Mouse (Mus musculus) midbrain, embryonic 15.5 days (tissue): ENCODE data around the gene Gpkow. TPM values are rescaled to one million over a fixed set of nuclear protein-coding genes. Genes with fewer than 3 reads are reported as not detected.
A peak's percentile ranks its signal among the peaks of the same experiment; 100 is the strongest.

Experiments used
- ATAC-seq: fragments of 200-750 bp; cut with Nextera tagmentation; replicated peaks from 2 replicates; pipeline ENCODE4 v1.8.0; 2017; ENCODE audit warnings: moderate TSS enrichment
- H3K27ac ChIP-seq: fragments of 300-500 bp; sonication (generic); 2 replicates; pipeline ENCODE4 v1.5.1; 2015; ENCODE audit warnings: mild to moderate bottlenecking, inconsistent platforms
- H3K27me3 ChIP-seq: fragments of 300-500 bp; sonication (generic); replicated peaks from 2 replicates; pipeline ENCODE4 v1.6.1; 2015; ENCODE audit warnings: inconsistent platforms
- H3K36me3 ChIP-seq: fragments of 300-500 bp; sonication (generic); replicated peaks from 2 replicates; pipeline ENCODE4 v1.6.1; 2015; ENCODE audit warnings: inconsistent platforms
- H3K4me1 ChIP-seq: fragments of 300-500 bp; sonication (generic); 2 replicates; pipeline ENCODE4 v1.6.1; 2015; ENCODE audit warnings: inconsistent platforms
- H3K4me2 ChIP-seq: fragments of 300-500 bp; sonication (generic); 2 replicates; pipeline ENCODE4 v1.6.1; 2015; ENCODE audit warnings: inconsistent platforms, mild to moderate bottlenecking, moderate library complexity
- H3K4me3 ChIP-seq: fragments of 300-500 bp; sonication (generic); 2 replicates; pipeline ENCODE4 v1.5.1; 2015; ENCODE audit warnings: mild to moderate bottlenecking, inconsistent platforms
- H3K9ac ChIP-seq: fragments of 300-500 bp; sonication (generic); 2 replicates; pipeline ENCODE4 v1.6.1; 2015; ENCODE audit warnings: mild to moderate bottlenecking, inconsistent platforms
- H3K9me3 ChIP-seq: fragments of 300-500 bp; sonication (generic); 2 replicates; pipeline ENCODE4 v1.6.1; 2016; ENCODE audit warnings: inconsistent platforms
- WGBS: fragments of 180-500 bp; shearing (Covaris S2); methylation state at CpG from one replicate; pipeline ENCODE4 v1.1.7; 2015; ENCODE audit warnings: mixed read lengths; 5-methylcytosine and 5-hydroxymethylcytosine counted together
- polyA plus RNA-seq: library from polyadenylated mRNA; unstranded; fragments of >200 nt; fragmentation: Nextera tagmentation; extraction: Ambion mirVana; gene quantifications from 2 replicates; pipeline ENCODE4 v1.2.1, GENCODE M21; 2015

Gene Gpkow
- 44.9 and 45.8 TPM in 2 replicates for polyA plus RNA-seq

- peak within 1 kb of the TSS; percentile 43; the same call in 1 of the 2 replicates for H3K27ac ChIP-seq
Observed at GRCm38 (mm10) chrX:7696954-7697381, at the start of gene Gpkow. Gpkow (plus strand) TSS chrX:7697131.

GRCm38 (mm10) chrX:7648671-7649304 lies 48.1 kb upstream of the Gpkow start:
- peak overlapping the region; percentile 53 for H3K4me2 ChIP-seq
- H3K27ac ChIP-seq = peak overlapping the region; percentile 78
- no peak overlapping the region; the same call in 1 of the 2 replicates for H3K9ac ChIP-seq
- H3K27me3 ChIP-seq = no peaks in the 10 kb centered on the region
- H3K36me3 ChIP-seq = no peaks in the 10 kb centered on the region
- WGBS = 24% methylated on average over 25 of the region's 25 CpGs
- H3K4me1 ChIP-seq = peaks cover 6% of the 10 kb centered on the region; the same call in 1 of the 2 replicates
- ATAC-seq = peak; percentile 97
- H3K4me3 ChIP-seq = peak overlapping the region; percentile 33
- H3K9me3 ChIP-seq = no peaks in the 10 kb centered on the region

More at GRCm38 (mm10) chrX:7696954-7697381, at the start of gene Gpkow:
- Histone ChIP-seq H3K9ac (peak within 1 kb of the TSS; percentile 40), H3K27me3 (no peaks in the 10 kb centered on the region), H3K9me3 (no peaks in the 10 kb centered on the region), H3K4me3 (peak within 1 kb of the TSS; percentile 46), H3K4me1 (peaks cover 3% of the 10 kb centered on the region; the same call in 1 of the 2 replicates), H3K36me3 (no peaks in the 10 kb centered on the region), H3K4me2 (peak within 1 kb of the TSS; percentile 49)
- 20% methylated on average over 33 of the region's 33 CpGs for WGBS
- ATAC-seq = peak; percentile 96

GRCm38 (mm10) chrX:7657221-7657639 lies 39.7 kb upstream of the Gpkow start, which contains the start of gene Prickle3:
Prickle3 (plus strand) TSS chrX:7657260.
- H3K27me3 ChIP-seq = no peaks in the 10 kb centered on the region
- no peaks in the 10 kb centered on the region for H3K36me3 ChIP-seq
- peak within 1 kb of the TSS; percentile 30 for H3K4me3 ChIP-seq
- no peaks in the 10 kb centered on the region for H3K9me3 ChIP-seq
- ATAC-seq = peak; percentile 48; the same call in 1 of the 2 replicates
- H3K27ac ChIP-seq = no peak within 1 kb of the TSS
- peak within 1 kb of the TSS; percentile 43 for H3K4me2 ChIP-seq
- H3K9ac ChIP-seq = peak within 1 kb of the TSS; percentile 29; the same call in 1 of the 2 replicates
- no peaks in the 10 kb centered on the region; the same call in 1 of the 2 replicates for H3K4me1 ChIP-seq
- 25% methylated on average over 25 of the region's 26 CpGs for WGBS

DNA sequence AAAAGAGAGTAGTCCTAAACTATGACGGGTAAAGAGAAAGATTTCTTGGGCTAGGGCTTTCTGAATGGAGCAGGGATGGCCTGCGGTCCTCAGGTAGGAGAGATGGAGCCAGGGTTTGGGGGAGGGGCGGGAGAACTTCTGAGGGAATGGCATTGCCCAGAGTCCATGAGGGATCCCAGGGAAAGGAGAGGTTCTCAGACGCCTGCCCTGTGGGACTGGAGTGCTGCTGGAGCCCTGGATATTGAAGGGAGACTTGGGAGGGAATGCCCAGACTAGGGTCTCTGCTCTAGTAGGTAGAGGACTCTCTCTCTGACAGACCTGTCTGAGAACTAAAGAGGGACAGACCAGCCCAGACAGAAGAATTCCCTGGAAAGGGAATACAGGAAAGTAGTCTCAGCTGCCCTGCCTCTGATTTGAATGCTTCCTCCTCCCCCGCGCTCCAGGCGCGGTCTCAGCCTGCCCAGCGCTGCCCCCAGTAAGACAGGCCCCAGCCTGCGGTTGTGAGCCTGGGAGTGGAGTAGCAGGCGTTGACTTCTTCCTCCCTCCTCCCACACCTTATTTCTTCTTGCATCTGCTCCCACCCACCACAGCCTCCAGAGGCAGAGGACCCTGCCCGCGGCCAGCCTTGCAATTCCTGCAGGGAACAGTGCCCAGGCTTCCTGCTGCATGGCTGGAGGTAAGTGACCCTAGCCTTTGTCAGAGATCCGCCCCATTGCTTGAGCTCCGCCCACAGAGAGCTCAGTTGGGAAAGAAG lies 38.7 kb upstream of the Gpkow start:
- no peaks in the 10 kb centered on the region for H3K27me3 ChIP-seq
- H3K36me3 ChIP-seq = no peaks in the 10 kb centered on the region
- H3K27ac ChIP-seq = no peak overlapping the region
- ATAC-seq = 0 out of 2 replicates have a peak, but pooled peaks have one; percentile 4
- H3K4me3 ChIP-seq = no peak overlapping the region
- no peak overlapping the region for H3K9ac ChIP-seq
- WGBS = 35% methylated on average over 15 of the region's 15 CpGs
- no peaks in the 10 kb centered on the region for H3K9me3 ChIP-seq
- H3K4me1 ChIP-seq = no peaks in the 10 kb centered on the region; the same call in 1 of the 2 replicates
- no peak overlapping the region; the same call in 1 of the 2 replicates for H3K4me2 ChIP-seq

DNA sequence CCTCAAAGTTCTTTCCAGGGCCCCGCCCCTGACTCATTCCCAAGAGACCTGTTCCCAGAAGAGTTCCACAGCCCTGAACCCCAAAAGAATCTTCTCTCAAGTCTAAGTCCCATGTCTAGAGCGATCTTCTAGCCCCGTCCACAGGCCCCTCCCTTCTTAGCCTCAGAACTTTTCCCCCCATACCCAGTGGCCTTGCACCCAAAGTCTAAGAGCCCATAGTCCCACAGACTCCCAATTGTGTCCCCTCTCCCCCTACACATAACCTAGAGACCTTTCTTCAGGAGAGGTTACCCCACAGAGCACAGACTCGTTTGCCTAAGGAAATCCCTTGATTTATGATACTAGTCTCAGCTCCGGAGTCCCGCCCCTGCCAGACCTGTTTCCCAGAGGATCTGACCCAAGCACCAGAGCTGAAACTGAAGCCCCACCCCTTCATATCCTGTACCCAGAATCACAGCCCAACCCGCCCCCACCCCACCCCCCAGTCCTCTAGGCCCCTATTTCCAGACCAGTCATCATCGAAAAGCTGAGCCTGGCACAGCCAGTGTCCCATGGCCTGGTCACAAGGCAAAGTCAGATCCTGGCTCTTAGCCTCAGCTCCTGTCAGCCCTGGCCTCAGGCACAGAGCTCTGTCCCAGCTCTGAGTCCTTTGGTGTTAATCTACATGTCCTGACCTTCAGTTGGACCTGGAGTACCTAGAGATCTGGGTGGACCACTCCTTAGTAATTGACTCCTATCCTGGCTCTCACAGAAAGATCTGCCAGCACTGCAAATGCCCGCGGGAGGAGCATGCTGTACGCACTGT lies 37.9 kb upstream of the Gpkow start:
- Histone ChIP-seq H3K27ac (no peak overlapping the region), H3K36me3 (no peaks in the 10 kb centered on the region), H3K4me1 (no peaks in the 10 kb centered on the region; the same call in 1 of the 2 replicates), H3K4me3 (no peak overlapping the region), H3K9me3 (no peaks in the 10 kb centered on the region), H3K4me2 (no peak overlapping the region), H3K27me3 (no peaks in the 10 kb centered on the region), H3K9ac (no peak overlapping the region)
- 63% methylated on average over 11 of the region's 11 CpGs for WGBS
- 0 out of 2 replicates have a peak, but pooled peaks have one; percentile 20 for ATAC-seq

DNA sequence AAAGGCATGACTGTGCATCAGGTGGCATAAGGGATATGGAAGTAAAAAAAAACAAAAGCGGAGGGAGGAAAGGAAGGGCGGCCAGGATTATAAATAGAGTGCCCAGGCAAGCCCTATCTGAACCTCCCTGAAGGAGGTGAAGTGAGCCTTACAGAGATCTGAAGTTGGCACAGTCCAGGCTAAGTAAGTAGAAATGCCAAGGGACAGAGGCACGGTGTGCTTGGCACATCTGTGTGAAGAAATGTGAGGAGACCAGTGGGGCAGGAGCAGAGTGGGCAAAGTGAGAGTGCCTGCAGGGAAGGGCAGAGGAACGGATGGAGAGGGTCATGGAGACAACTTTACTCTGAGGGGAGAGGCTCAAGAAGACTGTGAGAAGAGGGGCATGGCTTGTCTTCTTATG lies 35.8 kb upstream of the Gpkow start:
- no peak overlapping the region for H3K27ac ChIP-seq
- H3K9me3 ChIP-seq = no peaks in the 10 kb centered on the region
- no peaks in the 10 kb centered on the region for H3K27me3 ChIP-seq
- H3K4me2 ChIP-seq = no peak overlapping the region
- no peaks in the 10 kb centered on the region; the same call in 1 of the 2 replicates for H3K4me1 ChIP-seq
- no peak for ATAC-seq
- H3K9ac ChIP-seq = no peak overlapping the region
- H3K4me3 ChIP-seq = no peak overlapping the region
- 79% methylated on average over 4 of the region's 4 CpGs for WGBS
- H3K36me3 ChIP-seq = no peaks in the 10 kb centered on the region

DNA sequence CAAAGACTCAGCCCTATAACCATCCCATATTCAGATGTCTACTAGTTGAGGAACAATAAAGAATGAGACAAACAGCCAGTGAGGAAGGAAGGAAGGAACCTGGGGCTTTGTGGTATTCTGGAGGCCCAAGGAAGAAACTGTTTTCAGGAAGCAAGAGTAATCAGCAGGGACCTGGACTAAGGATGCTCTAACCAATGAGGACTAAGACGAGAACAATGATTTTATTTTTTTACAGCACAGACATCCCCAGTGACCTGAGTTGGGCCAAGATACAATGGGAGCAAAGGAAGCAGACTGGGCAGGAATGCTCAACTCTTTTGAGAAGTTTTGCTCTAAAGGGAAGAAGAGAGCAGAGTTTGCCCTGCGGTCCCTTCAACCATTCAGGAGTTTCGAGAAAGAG lies 34.0 kb upstream of the Gpkow start:
- no peak overlapping the region for H3K27ac ChIP-seq
- H3K36me3 ChIP-seq = no peaks in the 10 kb centered on the region
- no peak for ATAC-seq
- H3K4me1 ChIP-seq = no peaks in the 10 kb centered on the region
- H3K9ac ChIP-seq = no peak overlapping the region
- no peak overlapping the region for H3K4me3 ChIP-seq
- 72% methylated on average over 3 of the region's 3 CpGs for WGBS
- no peak overlapping the region for H3K4me2 ChIP-seq
- no peaks in the 10 kb centered on the region for H3K27me3 ChIP-seq
- no peaks in the 10 kb centered on the region for H3K9me3 ChIP-seq

DNA sequence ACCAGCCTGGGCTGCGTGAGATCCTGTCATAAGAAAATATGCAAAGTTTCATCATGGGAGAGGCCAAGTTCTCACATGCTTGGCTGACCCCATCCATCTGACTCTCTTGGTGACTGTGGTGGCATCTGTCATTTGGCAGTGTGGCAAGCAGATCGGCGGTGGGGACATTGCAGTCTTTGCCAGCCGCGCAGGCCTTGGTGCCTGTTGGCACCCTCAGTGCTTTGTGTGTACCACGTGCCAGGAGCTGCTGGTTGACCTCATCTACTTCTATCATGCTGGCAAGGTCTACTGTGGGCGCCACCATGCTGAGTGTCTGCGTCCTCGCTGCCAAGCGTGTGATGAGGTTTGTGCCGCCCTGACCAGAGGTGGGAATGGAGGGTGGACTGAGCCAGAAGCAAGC lies 32.1 kb upstream of the Gpkow start:
- H3K4me1 ChIP-seq = no peaks in the 10 kb centered on the region
- H3K36me3 ChIP-seq = no peaks in the 10 kb centered on the region
- H3K9me3 ChIP-seq = no peaks in the 10 kb centered on the region
- no peak overlapping the region for H3K4me2 ChIP-seq
- H3K27ac ChIP-seq = no peak overlapping the region
- 85% methylated on average over 11 of the region's 11 CpGs for WGBS
- ATAC-seq = no peak
- no peak overlapping the region for H3K4me3 ChIP-seq
- H3K9ac ChIP-seq = no peak overlapping the region
- no peaks in the 10 kb centered on the region for H3K27me3 ChIP-seq

DNA sequence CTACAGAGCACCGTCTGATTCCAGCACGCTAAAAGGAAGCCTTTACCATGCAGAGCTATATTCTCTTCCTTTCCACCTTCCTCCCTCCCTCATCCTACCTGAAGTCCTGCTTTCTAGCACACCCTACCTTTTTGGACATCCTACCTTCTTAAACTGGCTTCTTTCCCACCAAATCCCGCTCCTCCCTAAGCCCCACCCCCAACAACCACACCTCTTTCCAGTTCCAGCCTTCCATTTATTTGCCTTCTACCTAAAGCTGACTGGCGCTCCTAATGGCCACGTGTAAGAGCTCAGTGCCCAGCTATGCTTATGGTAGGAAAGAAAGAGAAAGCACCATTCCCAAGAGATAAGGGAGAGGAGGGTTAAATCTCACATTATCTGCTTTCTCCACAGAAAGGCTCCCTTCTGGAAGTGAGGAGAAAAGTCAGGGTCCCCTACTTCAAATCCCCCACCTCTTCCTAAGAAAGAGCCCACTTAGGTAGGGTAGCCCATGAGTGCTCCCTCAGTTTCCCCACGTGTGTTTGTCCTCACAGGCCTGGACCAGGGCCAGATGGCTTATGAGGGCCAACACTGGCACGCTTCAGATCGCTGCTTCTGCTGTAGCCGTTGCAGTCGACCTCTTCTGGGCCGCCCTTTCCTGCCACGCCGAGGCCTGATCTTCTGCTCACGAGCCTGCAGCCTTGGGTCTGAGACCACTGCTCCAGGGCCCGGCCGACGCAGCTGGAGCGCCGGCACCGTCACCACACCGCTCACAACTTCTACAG lies 31.0 kb upstream of the Gpkow start:
- no peak for ATAC-seq
- 76% methylated on average over 21 of the region's 21 CpGs for WGBS
- no peaks in the 10 kb centered on the region for H3K4me1 ChIP-seq
- no peaks in the 10 kb centered on the region for H3K27me3 ChIP-seq
- H3K27ac ChIP-seq = no peak overlapping the region
- H3K9ac ChIP-seq = no peak overlapping the region
- no peaks in the 10 kb centered on the region for H3K36me3 ChIP-seq
- no peaks in the 10 kb centered on the region for H3K9me3 ChIP-seq
- H3K4me2 ChIP-seq = no peak overlapping the region
- H3K4me3 ChIP-seq = no peak overlapping the region

- no peaks in the 10 kb centered on the region for H3K9me3 ChIP-seq
- no peak overlapping the region for H3K9ac ChIP-seq
- peak; percentile 68 for ATAC-seq
- H3K27me3 ChIP-seq = no peaks in the 10 kb centered on the region; the same call in 1 of the 2 replicates
- H3K36me3 ChIP-seq = no peaks in the 10 kb centered on the region
- WGBS = 16% methylated on average over 17 of the region's 19 CpGs
- peak overlapping the region; percentile 46 for H3K4me2 ChIP-seq
- no peaks in the 10 kb centered on the region; the same call in 1 of the 2 replicates for H3K4me1 ChIP-seq
- H3K27ac ChIP-seq = no peak overlapping the region
- peak overlapping the region; percentile 34 for H3K4me3 ChIP-seq
Observed at GRCm38 (mm10) chrX:7670390-7670881, 26.5 kb upstream of the Gpkow start.
